Mouse (Mus musculus): ENCODE results near the gene Dnah5. TPM values are rescaled to one million over a fixed set of nuclear protein-coding genes. Genes with fewer than 3 reads are reported as not detected.
A peak's percentile ranks its signal among the peaks of the same experiment; 100 is the strongest.

The Dnah5 gene
- polyA plus RNA-seq, 1 experiment from 2014 or later, result 0.20 TPM

DNA sequence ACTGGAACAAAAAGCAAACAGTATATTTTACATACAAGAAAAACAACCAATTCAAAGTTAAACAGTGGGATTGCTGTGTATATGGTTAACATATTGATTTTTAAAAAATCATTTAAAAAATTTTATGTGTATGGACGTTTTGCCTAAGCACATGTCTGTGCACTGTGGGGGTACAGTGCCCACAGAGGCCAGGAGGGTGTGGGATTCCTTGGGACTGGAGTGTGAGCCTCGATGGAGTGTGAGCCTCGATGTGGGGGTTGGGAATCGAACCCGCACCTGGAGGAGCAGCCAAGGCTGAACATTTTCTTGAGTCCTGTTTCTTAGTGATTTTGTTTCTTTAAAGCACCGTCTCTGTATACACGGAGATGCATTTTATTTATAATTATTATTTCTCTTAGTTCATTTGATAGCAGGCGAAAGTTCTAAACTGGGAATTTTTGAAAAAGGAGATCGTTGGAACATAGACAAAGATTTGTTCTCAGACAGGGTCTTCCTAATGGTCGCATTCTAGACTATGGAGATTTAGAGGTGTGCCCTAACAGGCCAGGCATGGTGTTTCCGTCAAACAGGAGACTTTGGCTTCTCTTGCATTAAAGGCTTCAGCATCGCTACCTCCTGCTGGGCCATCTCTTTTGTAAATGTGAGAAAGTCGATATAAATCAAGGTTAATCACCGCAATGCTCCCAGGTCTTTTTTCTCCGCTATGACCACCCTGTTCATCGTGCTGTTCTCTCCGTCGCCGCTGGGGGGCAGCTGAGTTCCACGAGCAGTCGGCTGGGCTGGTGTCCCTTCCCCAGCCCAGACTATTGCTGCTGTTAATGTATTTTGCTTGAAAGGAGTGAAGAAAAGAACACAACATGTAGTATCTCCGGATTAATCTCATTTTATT lies 15.8 kb upstream of the Dnah5 start:
- no peak for ATAC-seq (ENCODE audit: borderline replicate concordance, extremely low read depth, low FRiP score, low TSS enrichment)
- WGBS, result 20% methylated on average over 22 of the region's 22 CpGs
- no peaks in the 10 kb centered on the region for H3K36me3 ChIP-seq
- no peak overlapping the region for H3K4me2 ChIP-seq
- H3K9ac ChIP-seq, result no peak overlapping the region
- H3K27ac ChIP-seq, result no peak overlapping the region
- no peak overlapping the region for H3K4me3 ChIP-seq
- no peaks in the 10 kb centered on the region for H3K4me1 ChIP-seq
- no peaks in the 10 kb centered on the region for H3K9me3 ChIP-seq
- no peaks in the 10 kb centered on the region for H3K27me3 ChIP-seq

DNA sequence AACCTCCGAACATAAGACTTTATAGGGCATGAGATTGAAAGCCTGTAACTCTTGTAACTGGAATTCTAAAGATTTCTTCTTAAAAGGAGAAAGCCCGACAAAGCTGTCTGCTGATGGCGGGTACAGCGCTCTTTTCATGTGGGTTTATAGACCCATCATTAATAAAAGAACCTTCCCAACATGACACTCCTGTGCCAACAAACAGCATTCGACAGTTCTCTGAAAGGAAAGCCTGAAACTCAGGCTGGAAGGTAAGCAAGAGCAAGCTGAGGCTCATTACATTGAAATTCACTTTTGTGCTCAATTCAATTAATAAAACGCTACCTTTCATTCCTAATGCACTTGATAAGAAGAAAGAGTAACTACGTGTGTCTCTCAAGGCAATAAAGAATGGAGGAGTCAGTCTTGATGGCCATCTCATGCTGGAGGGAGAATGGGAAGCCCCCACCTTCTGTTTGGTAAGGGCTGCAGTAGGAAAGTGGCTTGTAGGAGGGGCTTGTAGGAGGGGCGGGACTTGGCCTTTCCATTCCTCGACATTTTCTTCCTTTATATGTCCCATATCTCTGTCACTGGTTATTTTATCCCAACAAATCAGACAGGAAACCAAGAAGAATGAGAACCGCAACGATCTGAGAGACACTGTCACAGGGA lies 15.1 kb upstream of the Dnah5 start:
- Histone ChIP-seq H3K9me3 (no peaks in the 10 kb centered on the region), H3K27me3 (no peaks in the 10 kb centered on the region), H3K4me3 (no peak overlapping the region), H3K4me1 (no peaks in the 10 kb centered on the region), H3K4me2 (no peak overlapping the region), H3K27ac (no peak overlapping the region), H3K9ac (no peak overlapping the region), H3K36me3 (no peaks in the 10 kb centered on the region)
- no peak for ATAC-seq (ENCODE audit: borderline replicate concordance, extremely low read depth, low FRiP score, low TSS enrichment)
- WGBS, result 66% methylated on average over 11 of the region's 11 CpGs

DNA sequence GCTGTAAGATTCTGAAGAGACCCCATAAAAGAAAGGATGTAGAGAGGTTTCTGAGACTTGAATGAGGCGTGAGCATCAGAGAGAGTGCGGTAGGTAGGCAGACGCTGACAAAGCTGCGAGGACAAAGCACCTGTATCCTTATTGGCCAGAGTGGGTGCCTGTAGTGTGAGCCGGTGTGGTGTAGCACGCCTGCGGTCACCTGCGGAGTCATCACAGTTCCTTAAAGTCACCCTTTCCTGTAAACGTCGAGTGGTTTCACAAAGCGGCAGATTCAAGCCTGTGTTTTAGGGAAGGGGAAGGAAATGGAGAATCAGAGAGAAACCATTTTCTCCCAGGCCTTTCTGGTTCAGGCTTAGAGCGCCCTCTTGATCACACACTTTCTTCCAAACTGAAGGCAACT lies 13.9 kb upstream of the Dnah5 start:
- 38% methylated on average over 12 of the region's 12 CpGs for WGBS
- Histone ChIP-seq H3K9me3 (no peaks in the 10 kb centered on the region), H3K4me3 (no peak overlapping the region), H3K27me3 (no peaks in the 10 kb centered on the region), H3K4me2 (0 out of 2 replicates have a peak overlapping the region, but pooled peaks have one; percentile 26), H3K9ac (no peak overlapping the region), H3K27ac (no peak overlapping the region), H3K36me3 (no peaks in the 10 kb centered on the region), H3K4me1 (no peaks in the 10 kb centered on the region)
- no peak for ATAC-seq (ENCODE audit: borderline replicate concordance, extremely low read depth, low FRiP score, low TSS enrichment)

DNA sequence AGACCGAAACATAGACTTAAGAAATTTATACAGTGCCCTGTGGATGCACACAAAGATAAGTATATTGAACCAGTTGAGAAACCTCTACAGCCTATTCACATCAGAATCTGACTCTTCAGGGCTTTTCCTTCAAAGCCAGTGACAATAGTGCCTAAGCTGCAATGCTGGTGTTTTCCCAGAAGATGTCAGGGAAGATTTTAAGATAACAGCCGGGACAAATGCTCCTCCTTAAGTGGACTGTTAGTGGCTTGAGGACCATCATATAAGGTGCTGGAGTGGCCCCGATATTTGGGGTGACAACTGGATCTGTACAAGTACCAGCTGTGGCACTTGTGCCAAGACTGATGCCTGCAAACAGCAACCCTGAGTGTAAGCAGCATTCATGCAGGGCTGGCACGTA lies 4.9 kb upstream of the Dnah5 start:
- Histone ChIP-seq H3K4me1 (no peaks in the 10 kb centered on the region), H3K27ac (no peak overlapping the region), H3K9me3 (no peaks in the 10 kb centered on the region), H3K36me3 (no peaks in the 10 kb centered on the region), H3K9ac (no peak overlapping the region), H3K4me2 (no peak overlapping the region), H3K27me3 (no peaks in the 10 kb centered on the region), H3K4me3 (no peak overlapping the region)
- ATAC-seq (ENCODE audit: borderline replicate concordance, extremely low read depth, low FRiP score, low TSS enrichment), result no peak
- WGBS, result 44% methylated on average over 4 of the region's 4 CpGs

DNA sequence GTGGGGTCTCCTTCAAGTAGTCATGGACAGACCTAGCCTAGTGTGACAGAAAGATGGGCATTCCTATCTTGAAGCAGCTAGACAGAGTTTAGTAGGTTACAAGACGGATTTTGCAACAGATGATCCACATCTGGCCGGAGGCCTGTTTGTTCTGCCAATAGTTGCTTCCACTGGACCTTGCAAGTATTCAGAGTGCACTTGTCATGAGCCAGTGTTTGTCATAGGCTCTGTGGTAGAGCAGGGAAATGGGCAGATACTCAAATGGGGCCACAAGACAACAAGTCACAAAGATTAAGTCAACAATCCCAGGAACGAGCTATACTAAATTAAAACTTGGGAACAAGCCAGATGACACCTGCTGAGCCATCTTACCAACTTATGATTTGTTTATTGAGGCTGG lies 1.1 kb downstream of the Dnah5 start:
- H3K27ac ChIP-seq, result no peak overlapping the region
- no peaks in the 10 kb centered on the region for H3K36me3 ChIP-seq
- no peaks in the 10 kb centered on the region for H3K27me3 ChIP-seq
- H3K9me3 ChIP-seq, result no peaks in the 10 kb centered on the region
- no peak overlapping the region for H3K4me2 ChIP-seq
- H3K4me3 ChIP-seq, result no peak overlapping the region
- no peak overlapping the region for H3K9ac ChIP-seq
- ATAC-seq (ENCODE audit: borderline replicate concordance, extremely low read depth, low FRiP score, low TSS enrichment), result no peak
- no peaks in the 10 kb centered on the region for H3K4me1 ChIP-seq
- WGBS, result 62% methylated on average over 3 of the region's 3 CpGs

DNA sequence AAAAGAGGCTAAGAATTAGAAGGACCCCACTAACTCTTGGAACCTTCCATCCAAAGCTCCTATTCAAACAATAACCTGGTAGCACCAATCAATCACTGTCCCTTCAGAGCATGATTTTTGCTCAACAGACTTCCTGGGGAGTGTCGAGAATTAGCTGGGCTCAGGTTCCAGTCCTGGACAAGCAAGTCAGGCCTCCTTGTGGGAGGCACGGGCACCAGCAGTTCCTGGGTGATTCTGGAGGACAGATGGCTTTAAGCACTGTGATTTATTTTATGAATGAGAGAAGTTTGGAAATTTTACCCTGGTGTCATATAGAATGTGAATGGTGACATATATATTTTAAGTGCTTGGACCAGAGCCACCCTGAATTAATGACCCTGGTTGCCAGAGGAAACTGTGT lies 4.0 kb downstream of the Dnah5 start:
- no peaks in the 10 kb centered on the region for H3K4me1 ChIP-seq
- no peak overlapping the region for H3K27ac ChIP-seq
- no peak for ATAC-seq (ENCODE audit: borderline replicate concordance, extremely low read depth, low FRiP score, low TSS enrichment)
- H3K36me3 ChIP-seq, result no peaks in the 10 kb centered on the region
- no peak overlapping the region for H3K4me2 ChIP-seq
- H3K9ac ChIP-seq, result no peak overlapping the region
- 29% methylated on average over 2 of the region's 2 CpGs for WGBS
- no peaks in the 10 kb centered on the region for H3K9me3 ChIP-seq
- H3K27me3 ChIP-seq, result no peaks in the 10 kb centered on the region
- no peak overlapping the region for H3K4me3 ChIP-seq

DNA sequence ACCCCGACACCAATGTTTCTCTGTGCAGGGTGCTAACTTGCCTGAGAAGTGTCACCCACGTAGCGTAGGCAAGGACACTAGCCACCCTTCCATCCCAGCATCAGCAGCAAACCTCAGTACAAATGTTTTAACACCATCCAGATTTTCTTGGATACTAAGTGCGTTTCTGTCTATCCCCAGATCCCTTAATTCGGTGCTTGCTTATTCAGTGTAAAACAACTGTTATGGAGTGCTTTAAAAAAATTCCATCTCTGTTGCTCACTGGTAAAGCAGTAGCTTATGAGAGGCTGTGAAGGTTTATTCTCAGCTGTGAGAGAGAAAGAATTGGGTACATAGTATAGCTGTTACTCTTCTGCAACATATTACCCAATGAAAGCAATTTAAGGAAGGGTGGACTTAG lies 9.5 kb downstream of the Dnah5 start:
- no peak for ATAC-seq (ENCODE audit: borderline replicate concordance, extremely low read depth, low FRiP score, low TSS enrichment)
- 81% methylated on average over 5 of the region's 5 CpGs for WGBS
- Histone ChIP-seq H3K9me3 (no peaks in the 10 kb centered on the region), H3K36me3 (no peaks in the 10 kb centered on the region), H3K4me3 (no peak overlapping the region), H3K27ac (no peak overlapping the region), H3K9ac (no peak overlapping the region), H3K27me3 (no peaks in the 10 kb centered on the region), H3K4me1 (no peaks in the 10 kb centered on the region; the same call in 1 of the 2 replicates), H3K4me2 (no peak overlapping the region)

DNA sequence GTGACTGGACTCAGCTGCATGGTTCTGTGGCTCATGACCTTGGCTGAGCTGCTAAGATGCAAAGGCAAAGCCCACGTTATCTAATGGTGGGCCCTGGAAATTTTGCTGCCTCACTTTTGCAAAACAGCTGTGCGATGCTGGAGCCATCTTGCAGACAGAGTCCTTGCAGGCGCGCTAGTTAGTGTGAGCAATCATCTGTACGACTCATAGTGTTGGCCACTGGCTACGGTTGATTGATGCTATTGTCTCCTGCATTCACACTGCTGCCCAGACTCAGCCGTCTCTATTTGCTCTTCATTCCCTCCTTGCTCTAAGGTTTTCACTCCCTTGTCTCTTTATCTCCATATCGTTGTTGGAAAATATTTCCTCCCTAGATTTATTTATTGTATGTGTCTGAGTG lies 12.8 kb downstream of the Dnah5 start:
- no peak overlapping the region for H3K4me3 ChIP-seq
- ATAC-seq (ENCODE audit: borderline replicate concordance, extremely low read depth, low FRiP score, low TSS enrichment), result no peak
- H3K36me3 ChIP-seq, result no peaks in the 10 kb centered on the region

DNA sequence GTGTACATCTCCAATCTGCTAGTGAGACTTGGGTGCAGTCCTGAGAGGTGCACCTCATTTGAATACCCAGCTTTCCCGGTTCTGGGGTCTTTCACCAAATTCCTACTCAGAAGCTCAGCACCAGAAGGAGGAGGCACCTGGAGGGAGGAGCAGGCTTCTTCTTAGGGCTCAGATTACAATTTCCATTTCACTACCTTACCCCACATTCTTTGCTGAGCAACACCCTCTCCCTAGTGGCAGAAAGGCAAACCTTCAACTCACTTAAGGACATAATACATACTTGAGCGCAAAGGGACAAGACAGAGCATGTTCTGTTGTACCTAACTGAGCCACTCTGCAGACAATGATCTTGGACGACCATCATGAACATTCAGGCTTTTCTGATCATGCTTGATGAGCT lies 23.8 kb downstream of the Dnah5 start:
- Histone ChIP-seq H3K4me3 (no peak overlapping the region), H3K4me1 (no peaks in the 10 kb centered on the region), H3K27ac (no peak overlapping the region), H3K4me2 (no peak overlapping the region), H3K36me3 (no peaks in the 10 kb centered on the region), H3K27me3 (no peaks in the 10 kb centered on the region), H3K9ac (no peak overlapping the region), H3K9me3 (no peaks in the 10 kb centered on the region)
- WGBS, result 50% methylated on average over 3 of the region's 3 CpGs
- no peak for ATAC-seq (ENCODE audit: borderline replicate concordance, extremely low read depth, low FRiP score, low TSS enrichment)

More for the DNA sequence above, 12.8 kb downstream of the Dnah5 start:
- no peaks in the 10 kb centered on the region; the same call in 1 of the 2 replicates for H3K4me1 ChIP-seq
- no peaks in the 10 kb centered on the region for H3K9me3 ChIP-seq
- no peak overlapping the region for H3K4me2 ChIP-seq
- no peak overlapping the region for H3K9ac ChIP-seq
- H3K27me3 ChIP-seq, result no peaks in the 10 kb centered on the region
- 33% methylated on average over 8 of the region's 8 CpGs for WGBS
- H3K27ac ChIP-seq, result no peak overlapping the region

DNA sequence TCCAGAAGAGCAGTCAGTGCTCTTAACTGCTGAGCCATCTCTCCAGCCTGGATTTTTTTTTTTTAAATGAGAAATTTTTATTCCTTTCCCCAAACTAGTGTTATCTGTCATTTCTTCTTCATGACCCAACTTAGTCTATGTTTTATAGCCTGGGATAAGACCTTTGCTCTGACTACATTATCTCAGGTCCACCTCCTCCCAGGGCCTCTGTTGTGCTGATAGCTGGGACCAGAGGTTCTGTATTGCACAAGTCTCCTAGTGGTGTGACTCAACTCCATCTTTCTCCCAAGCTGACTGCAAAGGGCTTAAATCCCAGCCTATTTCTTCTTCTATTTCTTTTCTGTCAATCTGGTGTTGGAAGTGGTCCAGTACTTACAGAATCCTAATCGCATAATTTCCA lies 56.7 kb downstream of the Dnah5 start:
- no peak overlapping the region for H3K4me3 ChIP-seq
- no peak overlapping the region for H3K9ac ChIP-seq
- no peaks in the 10 kb centered on the region for H3K36me3 ChIP-seq
- H3K4me1 ChIP-seq, result no peaks in the 10 kb centered on the region
- H3K27ac ChIP-seq, result no peak overlapping the region
- no peak overlapping the region for H3K4me2 ChIP-seq
- ATAC-seq (ENCODE audit: borderline replicate concordance, extremely low read depth, low FRiP score, low TSS enrichment), result no peak
- no peaks in the 10 kb centered on the region for H3K27me3 ChIP-seq
- H3K9me3 ChIP-seq, result no peaks in the 10 kb centered on the region; the same call in 1 of the 2 replicates
- 86% methylated on average over 1 of the region's 1 CpGs for whole genome bisulfite sequencing

DNA sequence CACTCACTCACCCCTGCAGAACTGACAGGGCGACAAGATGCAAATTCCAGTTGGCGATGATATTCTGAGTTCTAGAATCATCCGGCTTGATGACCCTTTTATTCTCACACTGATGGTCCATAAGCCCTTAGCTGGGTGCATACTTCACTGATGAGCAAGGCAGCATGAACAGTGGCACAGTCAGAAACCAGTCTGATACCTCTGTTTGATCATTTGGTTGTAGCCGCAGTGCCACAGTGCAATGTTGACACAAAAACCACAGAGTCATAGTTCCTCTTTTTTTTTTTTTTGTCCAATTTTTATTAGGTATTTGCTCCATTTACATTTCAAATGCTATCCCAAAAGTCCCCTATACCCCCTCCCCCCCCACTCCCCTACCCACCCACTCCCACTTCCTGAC lies 95.9 kb downstream of the Dnah5 start:
- ATAC-seq (ENCODE audit: borderline replicate concordance, extremely low read depth, low FRiP score, low TSS enrichment), result no peak
- no peaks in the 10 kb centered on the region for H3K36me3 ChIP-seq
- no peaks in the 10 kb centered on the region for H3K4me1 ChIP-seq
- H3K4me3 ChIP-seq, result no peak overlapping the region
- H3K9me3 ChIP-seq, result no peaks in the 10 kb centered on the region
- 77% methylated on average over 4 of the region's 4 CpGs for WGBS
- no peak overlapping the region for H3K4me2 ChIP-seq
- H3K9ac ChIP-seq, result no peak overlapping the region
- H3K27ac ChIP-seq, result no peak overlapping the region
- no peaks in the 10 kb centered on the region for H3K27me3 ChIP-seq

DNA sequence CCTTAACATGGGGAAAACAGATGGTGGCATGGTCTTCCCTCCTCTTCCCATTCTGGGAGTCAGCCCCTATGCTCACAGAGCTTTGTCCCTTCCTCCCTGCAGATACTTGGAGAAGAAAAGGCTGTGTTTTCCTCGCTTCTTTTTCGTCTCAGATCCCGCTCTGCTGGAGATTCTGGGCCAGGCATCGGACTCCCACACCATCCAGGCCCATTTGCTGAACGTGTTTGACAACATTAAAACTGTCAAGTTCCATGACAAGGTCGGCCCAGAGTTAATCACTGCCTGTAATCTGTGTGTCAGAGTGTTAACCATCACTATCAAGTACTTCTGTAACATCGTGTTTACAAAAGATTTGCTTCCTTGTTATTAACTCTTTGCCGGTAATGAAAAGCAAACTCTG lies 103.6 kb downstream of the Dnah5 start:
- no peak overlapping the region for H3K4me2 ChIP-seq
- H3K4me3 ChIP-seq, result no peak overlapping the region
- ATAC-seq (ENCODE audit: borderline replicate concordance, extremely low read depth, low FRiP score, low TSS enrichment), result no peak
- H3K4me1 ChIP-seq, result no peaks in the 10 kb centered on the region
- no peak overlapping the region for H3K27ac ChIP-seq
- H3K9me3 ChIP-seq, result no peaks in the 10 kb centered on the region
- no peaks in the 10 kb centered on the region for H3K36me3 ChIP-seq
- H3K9ac ChIP-seq, result no peak overlapping the region
- H3K27me3 ChIP-seq, result no peaks in the 10 kb centered on the region
- 24% methylated on average over 8 of the region's 8 CpGs for WGBS
